Mouse (Mus musculus): Measurements from ENCODE around the gene Mllt3. TPM values are rescaled to one million over a fixed set of nuclear protein-coding genes. Genes with fewer than 3 reads are reported as not detected.

The Mllt3 gene
- total RNA-seq, 2 experiments from 2014 or later = 113 to 127 TPM

- DNase-seq = no peak
- intact Hi-C loops (cut with DNase I) = no loop called here
- H3K4me3 ChIP-seq = no peak overlapping the region
These were observed 237.9 kb downstream of the Mllt3 start for GRCm38 (mm10) chr4:87795261-87795660.

GRCm38 (mm10) chr4:87794216-87794615 lies 238.9 kb downstream of the Mllt3 start:
- H3K27ac ChIP-seq = no peak overlapping the region
- no peak for TF ChIP-seq CTCF (IDR thresholded peaks at IDR 0.05)
- H3K4me3 ChIP-seq = no peak overlapping the region
- no peak for DNase-seq
- intact Hi-C loops (cut with DNase I) = no loop called here

More at GRCm38 (mm10) chr4:87795261-87795660, 237.9 kb downstream of the Mllt3 start:
- TF ChIP-seq CTCF (IDR thresholded peaks at IDR 0.05) = no peak
- no peak overlapping the region for H3K27ac ChIP-seq

GRCm38 (mm10) chr4:87792511-87792910 lies 240.7 kb downstream of the Mllt3 start:
- intact Hi-C loops (cut with DNase I) = no loop called here
- no peak for TF ChIP-seq CTCF (IDR thresholded peaks at IDR 0.05)
- no peak for DNase-seq
- Histone ChIP-seq H3K27ac (no peak overlapping the region), H3K4me3 (no peak overlapping the region)

- no peak overlapping the region for H3K27ac ChIP-seq
- no peak overlapping the region for H3K4me3 ChIP-seq
- DNase-seq = no peak
- TF ChIP-seq CTCF (IDR thresholded peaks at IDR 0.05) = no peak
- intact Hi-C loops (cut with DNase I) = loop anchor here (5.0 to 10.0 kb wide), 3 partner anchors 243 to 755 kb away; partner anchors contain the start of gene Mllt3
These were observed 243.7 kb downstream of the Mllt3 start for GRCm38 (mm10) chr4:87789446-87789845.

- peak; percentile 47 for DNase-seq
- Histone ChIP-seq H3K27ac (no peak overlapping the region), H3K4me3 (no peak overlapping the region)
- intact Hi-C loops (cut with DNase I) = loop anchor here (5.0 to 10.0 kb wide), 3 partner anchors 244 to 756 kb away; partner anchors contain the start of gene Mllt3
- TF ChIP-seq CTCF (IDR thresholded peaks at IDR 0.05) = peak; percentile 70
These were observed 244.5 kb downstream of the Mllt3 start for GRCm38 (mm10) chr4:87788691-87789090.

- no peak overlapping the region for H3K4me3 ChIP-seq
- peak; percentile 67 for DNase-seq
- no peak overlapping the region for H3K27ac ChIP-seq
- intact Hi-C loops (cut with DNase I) = loop anchor here (2.0 to 10.0 kb wide), 5 partner anchors 115 to 759 kb away; partner anchors contain the start of gene Mllt3
- TF ChIP-seq CTCF (IDR thresholded peaks at IDR 0.05) = peak; percentile 77
These were observed 247.8 kb downstream of the Mllt3 start for GRCm38 (mm10) chr4:87785132-87786074.

GRCm38 (mm10) chr4:87783809-87784208 lies 249.4 kb downstream of the Mllt3 start:
- no peak overlapping the region for H3K4me3 ChIP-seq
- intact Hi-C loops (cut with DNase I) = loop anchor here (2.0 to 10.0 kb wide), 3 partner anchors 117 to 761 kb away; no protein-coding TSS in a partner anchor
- no peak for DNase-seq
- H3K27ac ChIP-seq = no peak overlapping the region
- no peak for TF ChIP-seq CTCF (IDR thresholded peaks at IDR 0.05)

- Histone ChIP-seq H3K4me3 (no peak overlapping the region), H3K27ac (no peak overlapping the region)
- intact Hi-C loops (cut with DNase I) = loop anchor here (10.0 kb wide), 1 partner anchor 763 kb away; no protein-coding TSS in a partner anchor
- no peak for TF ChIP-seq CTCF (IDR thresholded peaks at IDR 0.05)
- no peak for DNase-seq
These were observed 251.2 kb downstream of the Mllt3 start for GRCm38 (mm10) chr4:87781971-87782370.

GRCm38 (mm10) chr4:87775721-87776120 lies 257.4 kb downstream of the Mllt3 start:
- Histone ChIP-seq H3K4me3 (no peak overlapping the region), H3K27ac (no peak overlapping the region)
- DNase-seq = no peak
- intact Hi-C loops (cut with DNase I) = no loop called here
- no peak for TF ChIP-seq CTCF (IDR thresholded peaks at IDR 0.05)

GRCm38 (mm10) chr4:87774515-87774914 lies 258.6 kb downstream of the Mllt3 start:
- intact Hi-C loops (cut with DNase I) = no loop called here
- no peak for TF ChIP-seq CTCF (IDR thresholded peaks at IDR 0.05)
- Histone ChIP-seq H3K4me3 (no peak overlapping the region), H3K27ac (no peak overlapping the region)
- DNase-seq = no peak

GRCm38 (mm10) chr4:87767711-87768561 lies 265.2 kb downstream of the Mllt3 start:
- Histone ChIP-seq H3K27ac (no peak overlapping the region), H3K4me3 (no peak overlapping the region)
- intact Hi-C loops (cut with DNase I) = no loop called here
- no peak for TF ChIP-seq CTCF (IDR thresholded peaks at IDR 0.05)
- DNase-seq = no peak

GRCm38 (mm10) chr4:87765729-87766128 lies 267.4 kb downstream of the Mllt3 start:
- Histone ChIP-seq H3K4me3 (no peak overlapping the region), H3K27ac (peak overlapping the region; percentile 51; the same call in 1 of the 2 replicates)
- intact Hi-C loops (cut with DNase I) = no loop called here
- peak; percentile 30 for DNase-seq
- no peak for TF ChIP-seq CTCF (IDR thresholded peaks at IDR 0.05)
